Mouse (Mus musculus) embryo, embryonic 11 days (tissue): Measurements from ENCODE around the gene Ptms.

Source experiments
- DNase-seq: peaks from one replicate; pipeline ENCODE4 v3.0.0-alpha.2; 2015

Gene Ptms

DNA sequence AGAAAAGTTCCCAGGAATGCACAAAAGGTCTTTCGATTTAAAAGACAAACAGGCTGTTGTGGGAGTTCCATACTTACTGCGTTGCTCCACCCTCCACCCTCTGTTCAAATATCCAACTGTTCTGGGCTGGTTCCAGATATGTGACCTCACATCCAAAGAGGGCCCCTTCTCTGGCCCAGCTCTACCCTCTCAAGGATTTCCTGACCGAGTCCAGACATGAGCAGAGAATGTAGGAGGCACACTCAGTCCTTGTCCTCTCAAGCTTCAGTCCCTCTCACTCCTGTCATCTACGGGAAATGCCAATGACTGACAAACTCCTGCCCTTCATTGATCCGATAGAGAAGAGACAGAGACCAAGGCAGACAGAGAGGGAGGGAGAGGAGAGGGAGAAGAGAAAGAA, 6.0 kb upstream of the Ptms start:
- no peak for DNase-seq

DNA sequence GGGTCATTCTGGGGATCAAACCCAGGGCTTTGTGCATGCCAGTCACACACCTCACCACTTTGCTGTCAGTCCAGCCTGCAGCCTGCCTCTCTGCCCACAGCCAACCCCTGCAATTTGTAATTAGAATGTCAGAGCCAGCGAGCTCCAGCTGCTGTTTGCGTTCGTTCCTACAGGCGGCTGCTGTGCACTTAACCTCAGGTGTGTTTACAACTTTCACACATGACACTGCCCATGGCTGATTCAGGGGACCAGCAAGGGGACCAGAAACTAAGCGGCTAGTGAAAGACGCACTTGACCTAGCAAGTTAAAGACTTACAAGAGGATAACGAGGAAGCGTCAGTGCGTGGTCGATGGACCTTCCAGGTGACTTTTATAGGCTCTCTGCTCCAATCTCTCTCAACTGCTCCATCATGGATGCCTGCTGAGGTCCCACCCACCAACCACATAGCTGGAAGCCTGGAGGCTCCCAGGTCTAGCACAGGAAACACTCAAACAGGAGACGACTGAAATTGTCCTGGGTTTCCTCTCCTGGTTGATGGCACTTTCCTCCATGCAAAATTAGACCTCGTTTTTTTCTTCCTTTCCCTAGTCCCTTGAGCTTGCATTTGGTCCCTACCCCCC, 5.4 kb upstream of the Ptms start:
- DNase-seq = peak; percentile 7

DNA sequence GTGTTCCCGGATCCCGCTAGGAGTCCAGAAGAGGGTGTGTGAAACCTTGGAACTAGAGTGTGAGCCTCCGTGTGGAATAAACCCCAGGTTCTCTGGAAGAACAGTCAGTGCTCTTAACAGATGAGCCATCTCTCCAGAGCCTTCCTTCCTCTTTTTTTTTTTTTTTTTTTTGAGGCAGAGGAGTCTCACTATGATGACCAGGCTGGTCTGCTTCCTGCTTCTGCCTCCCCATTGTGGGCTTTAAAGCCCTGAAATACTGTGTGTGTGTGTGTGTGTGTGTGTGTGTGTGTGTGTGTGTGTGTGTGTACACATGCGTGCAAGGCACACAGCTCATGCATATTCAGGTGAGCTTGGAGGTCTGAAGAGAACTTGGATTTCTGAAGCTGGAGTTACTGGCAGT, 1.6 kb upstream of the Ptms start:
- DNase-seq = no peak

DNA sequence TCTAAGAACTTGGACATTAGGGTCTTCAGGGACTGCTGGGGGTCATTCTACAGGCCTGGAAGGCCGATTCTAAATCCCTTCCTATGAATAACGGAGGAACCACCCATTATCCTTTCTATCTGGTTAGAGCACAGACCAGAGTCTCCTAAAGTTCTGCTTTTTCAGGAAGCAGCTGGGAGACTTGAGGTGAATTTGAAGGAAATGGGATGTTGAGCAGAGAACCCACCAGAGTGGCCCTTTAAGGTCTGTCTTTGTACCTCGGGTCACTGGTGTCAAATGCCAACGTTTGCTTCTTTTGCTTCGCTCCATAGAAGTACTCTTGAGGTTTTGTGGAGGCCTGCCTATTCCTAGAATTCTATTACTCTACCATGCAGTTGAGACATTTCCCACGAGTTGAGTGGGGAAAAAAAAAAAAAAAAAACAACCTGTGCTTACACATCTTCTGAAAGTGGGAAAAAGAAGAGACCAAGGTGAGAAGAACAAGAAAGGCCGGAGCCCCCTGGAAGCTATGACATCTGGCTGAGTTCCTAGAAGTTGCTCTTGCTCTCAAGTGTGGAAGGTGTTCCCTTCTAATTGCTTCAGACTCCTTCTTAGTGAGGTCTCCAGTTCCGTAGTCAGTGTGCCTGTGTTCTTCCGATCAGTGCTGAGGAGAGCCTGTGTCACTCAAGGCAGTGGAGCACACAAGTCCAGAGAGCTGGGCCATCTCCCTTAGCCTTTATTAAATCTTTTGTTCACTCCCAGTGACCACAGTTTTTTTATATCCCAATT, 599 bp upstream of the Ptms start:
- DNase-seq = no peak

DNA sequence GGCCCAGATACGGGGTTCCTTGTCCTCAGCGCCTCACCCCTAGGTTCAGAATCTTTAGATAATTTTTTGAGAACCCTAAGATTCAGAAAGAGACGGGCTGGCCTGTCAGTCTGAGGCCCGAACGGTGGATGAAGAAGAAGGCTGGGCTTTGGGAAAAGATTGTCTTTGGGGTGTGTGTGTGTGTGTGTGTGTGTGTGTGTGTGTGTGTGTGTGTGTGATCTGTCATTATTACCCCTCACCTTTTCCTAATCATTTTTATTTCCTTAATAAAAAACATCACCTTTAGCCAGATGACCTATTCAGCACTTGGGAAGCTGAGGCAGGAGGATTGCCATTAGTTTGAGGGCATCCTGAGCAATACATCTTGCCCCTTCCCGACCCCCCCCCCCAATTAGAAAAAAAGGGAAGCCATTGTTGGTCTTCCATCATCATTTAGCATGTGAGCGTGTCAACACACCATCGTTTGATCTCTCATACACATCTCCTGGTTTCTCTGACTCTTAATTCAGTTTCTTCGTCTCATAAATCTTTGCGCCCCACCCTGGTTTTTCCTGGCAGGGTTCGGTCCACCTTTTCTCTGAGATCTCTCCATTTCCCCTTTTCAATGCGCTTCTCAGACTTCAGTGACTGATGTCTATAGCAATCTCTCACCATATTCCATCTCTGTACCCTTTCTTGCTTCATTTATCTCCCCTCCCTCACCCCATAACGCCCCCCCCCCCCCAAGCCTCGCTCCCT, 844 bp downstream of the Ptms start:
- DNase-seq = no peak

DNA sequence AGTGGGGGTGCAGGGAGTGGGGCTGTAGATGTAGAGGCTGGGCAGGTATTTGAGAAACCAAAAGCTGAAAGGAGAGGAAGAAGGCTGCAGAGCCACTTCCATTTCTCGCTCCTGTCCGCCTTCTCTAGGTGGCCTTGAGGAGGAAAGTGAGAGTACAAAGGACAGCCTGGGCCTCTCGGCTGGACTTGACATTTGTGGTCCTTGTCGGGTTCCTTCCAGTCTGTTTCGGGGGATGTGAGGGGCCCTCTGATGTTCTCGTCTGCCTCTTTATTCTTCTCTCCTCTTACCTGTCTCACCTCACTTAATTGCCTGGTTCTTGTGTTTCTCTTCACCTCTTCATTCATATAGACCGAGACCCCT, 1.6 kb downstream of the Ptms start:
- no peak for DNase-seq

DNA sequence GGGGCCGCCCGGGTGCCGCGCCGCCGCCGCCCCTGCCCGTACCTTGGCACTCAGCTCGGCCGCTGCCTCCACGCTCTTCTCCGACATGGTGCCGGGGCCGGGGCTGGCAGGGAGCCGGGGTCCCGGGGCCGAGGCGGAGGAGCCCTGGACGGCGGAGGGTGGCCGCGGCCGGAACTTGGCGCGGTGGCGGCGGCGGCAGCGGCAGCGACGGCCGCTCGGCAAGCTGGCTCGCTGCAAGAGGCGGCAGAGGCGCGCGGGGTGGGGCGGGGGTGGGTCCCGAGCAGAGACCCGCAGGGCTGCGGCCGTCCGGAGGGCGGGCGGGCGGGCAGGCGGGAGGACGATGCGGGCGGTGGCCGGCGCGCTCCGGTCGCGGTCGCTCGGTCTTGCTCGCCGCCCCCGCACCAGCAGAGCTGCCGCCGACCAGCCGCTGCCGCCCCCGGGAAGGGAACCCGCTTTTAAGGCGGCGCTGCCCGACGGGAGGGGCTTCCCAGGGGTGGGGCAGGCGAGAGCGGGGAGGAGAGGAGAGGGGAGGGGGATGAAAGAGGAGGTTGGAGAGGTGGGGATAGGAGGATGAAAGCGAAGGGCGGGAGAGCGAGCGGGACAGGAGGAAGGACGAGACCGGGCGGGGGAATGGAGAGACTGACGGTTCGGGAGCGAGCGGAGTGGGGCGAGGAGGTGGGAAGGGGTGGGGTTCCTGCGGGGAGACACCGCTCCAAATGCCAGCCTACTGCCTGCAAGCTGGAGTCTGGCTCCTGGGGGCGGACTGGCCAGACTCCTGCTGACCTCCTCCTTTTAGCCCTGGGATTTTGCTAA, 2.2 kb downstream of the Ptms start:
- peak; percentile 94 for DNase-seq

DNA sequence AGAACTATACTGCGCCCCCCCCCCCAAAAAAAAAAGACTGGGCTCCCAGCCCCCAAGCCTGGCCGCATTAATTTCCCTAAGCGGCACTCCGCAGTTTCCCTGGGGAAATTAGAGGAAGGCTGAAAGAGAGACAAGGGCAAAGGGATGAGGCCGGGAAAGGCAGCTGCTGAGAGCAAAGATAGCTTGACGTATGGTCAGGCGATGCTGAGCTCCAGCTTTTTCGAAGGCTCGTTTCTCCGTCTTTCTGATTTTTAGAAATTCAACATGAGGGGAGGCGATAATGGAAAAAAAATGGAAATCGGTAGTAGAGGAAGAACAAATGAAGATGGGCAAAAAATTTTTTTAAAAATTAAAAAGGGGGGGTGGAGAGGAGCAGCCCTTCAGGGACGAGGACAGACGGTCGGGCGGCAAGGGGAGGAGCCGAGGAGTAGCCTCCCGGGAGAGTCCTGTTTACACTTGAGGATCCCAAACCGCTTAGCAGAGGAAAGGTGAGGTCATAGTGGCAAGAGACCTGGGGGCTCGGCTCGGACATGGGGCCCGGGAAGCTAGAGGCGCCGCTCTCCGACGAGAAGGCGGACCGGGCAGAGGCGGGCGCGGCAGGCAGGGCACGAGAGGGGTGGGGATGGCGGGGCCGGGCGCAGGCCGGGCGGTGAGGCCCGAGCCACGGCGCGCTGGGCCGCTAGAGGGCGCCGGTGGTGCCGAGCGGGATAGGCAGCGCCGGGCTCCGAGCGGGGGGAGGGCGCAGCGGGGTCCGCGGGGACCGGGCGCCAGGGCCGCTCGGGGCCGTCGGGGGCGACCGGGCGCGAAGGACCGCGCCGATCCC, 3.0 kb downstream of the Ptms start:
- peak; percentile 93 for DNase-seq

DNA sequence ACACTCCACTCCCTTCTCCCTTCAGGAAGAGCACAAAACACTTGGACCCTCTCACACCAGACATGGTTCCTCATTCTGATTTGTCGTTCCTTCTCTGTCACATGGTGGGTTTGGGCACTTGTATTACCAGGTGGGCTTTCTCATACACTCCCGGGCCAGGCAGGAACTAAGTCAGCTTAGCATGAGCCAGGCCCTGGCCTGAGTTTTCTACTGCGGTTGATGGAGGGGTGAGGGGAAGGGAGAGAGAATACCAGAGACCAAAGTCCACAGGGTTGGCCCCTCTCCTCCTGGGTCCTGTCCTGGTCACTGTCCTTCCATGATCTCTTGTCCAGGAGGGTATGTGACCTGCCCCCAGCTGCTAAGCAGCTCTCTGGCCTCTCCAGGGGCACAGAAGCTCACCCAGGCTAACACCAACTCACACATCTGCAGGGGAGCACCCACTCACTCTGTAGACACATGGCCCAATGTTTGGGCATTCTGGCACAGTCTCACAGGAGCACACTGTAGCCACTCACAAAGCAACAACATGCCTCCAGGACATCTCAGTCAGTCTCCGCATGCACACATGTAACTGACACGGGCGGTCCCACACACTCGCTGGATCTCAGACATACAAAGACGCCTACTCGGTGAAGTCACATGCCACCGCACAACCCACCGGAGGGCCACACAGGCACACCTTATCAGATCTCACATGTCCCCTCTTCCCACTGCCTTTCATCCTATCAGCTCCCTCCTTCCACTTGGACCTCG, 3.8 kb downstream of the Ptms start:
- peak; percentile 54 for DNase-seq

DNA sequence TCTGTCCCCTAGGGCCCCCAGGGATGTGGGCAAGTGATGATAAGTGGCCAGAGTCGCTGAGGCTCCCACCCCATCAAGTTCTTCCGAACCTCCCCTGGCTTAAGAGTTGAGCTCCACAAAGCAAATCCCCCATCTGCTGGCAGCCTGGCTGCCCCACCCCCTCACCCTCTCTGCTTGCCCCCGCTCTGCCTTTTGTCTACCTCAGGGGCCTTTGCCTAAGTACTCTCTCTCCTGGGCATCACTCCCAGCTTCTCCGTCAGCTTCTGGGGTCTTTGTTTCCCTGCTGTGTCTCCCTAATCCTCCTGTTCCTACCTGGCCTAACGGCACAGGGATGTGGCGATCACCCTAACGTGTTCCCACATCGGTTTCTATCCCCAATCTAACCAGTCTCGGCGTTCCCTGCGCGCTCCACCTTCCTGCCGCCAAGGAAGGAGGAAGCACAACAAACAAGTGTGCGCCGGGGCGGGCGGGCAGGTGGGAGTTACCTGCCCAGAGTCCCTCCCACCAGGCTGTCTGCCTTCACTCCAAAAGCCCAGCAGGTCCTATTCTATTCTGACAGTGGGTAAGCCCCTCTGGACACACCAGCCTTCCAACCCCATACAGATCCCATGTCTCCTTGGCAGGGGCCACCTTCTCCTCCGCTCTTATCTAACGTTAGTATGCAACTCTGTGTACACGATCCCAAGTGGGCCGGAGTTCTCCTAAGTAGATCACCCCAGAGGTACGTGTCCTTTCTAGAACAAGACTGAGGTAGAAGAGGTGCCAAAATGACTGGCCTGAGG, 4.6 kb downstream of the Ptms start:
- DNase-seq = no peak

DNA sequence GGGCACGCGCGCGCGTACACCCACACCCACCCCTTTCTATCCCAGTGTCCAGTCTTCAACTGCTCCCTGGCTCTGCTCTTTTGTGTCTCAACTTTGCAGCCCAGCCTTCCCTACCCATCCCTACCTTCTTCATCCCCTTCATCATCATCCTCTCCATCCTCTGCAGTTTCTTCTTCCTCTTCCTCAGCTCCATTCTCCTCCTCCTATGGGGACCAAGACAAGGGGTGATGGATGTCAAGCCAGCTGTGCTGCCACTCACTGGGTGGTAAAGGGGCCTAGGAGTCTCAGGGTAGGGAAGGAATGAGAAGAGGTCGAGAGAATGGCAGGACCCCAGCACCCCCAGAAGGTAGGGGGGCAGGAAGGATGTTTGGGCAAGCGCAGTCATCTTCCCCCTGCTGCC, 5.4 kb downstream of the Ptms start:
- no peak for DNase-seq

DNA sequence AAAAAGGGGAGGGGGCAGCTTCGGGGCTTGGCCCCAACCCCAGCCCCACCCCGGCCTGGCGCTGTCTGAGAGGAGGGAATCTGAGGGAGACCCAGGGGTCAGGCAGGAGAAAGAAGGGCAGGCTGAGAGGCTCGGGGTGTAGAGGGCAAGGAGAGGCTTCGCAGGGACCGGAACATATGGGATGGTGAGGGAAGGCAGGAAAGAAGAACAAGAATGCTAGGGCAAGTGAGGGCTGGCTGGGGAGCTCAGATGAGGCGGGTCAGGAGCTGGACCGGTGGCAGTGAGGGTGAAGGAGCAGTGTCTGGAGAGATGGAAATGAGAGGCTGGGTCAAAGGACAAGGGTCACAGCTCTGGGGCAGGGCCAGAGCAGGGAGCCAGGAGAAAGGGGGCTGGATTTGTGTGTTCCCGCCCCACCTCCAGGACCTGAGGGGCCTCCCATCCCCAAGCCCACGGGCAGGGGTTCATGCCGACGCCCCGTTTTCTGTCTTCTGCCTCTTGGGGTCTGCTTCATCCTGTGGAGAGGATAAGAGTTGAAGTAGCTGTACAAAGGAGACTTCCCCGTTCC, 6.1 kb downstream of the Ptms start:
- no peak for DNase-seq

DNA sequence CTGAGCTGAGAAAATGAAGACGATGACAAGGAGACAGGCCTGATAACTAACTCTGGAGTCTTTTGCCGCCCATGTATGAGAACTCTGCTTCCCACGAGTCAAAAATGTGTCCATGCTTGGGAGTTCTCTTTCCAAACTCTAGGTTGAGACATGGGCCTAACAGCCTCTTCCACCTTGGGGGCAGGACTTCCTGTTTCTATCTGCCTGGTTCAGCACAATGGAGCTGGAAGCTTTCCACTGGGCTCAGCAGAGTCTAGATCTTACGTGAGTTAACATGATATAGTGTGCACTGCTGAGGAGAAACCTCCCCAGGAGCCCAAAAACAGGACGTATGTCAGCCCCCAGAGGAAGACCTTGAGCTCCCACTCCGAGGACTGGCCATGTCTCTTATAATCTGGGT, 6.7 kb downstream of the Ptms start:
- no peak for DNase-seq

DNA sequence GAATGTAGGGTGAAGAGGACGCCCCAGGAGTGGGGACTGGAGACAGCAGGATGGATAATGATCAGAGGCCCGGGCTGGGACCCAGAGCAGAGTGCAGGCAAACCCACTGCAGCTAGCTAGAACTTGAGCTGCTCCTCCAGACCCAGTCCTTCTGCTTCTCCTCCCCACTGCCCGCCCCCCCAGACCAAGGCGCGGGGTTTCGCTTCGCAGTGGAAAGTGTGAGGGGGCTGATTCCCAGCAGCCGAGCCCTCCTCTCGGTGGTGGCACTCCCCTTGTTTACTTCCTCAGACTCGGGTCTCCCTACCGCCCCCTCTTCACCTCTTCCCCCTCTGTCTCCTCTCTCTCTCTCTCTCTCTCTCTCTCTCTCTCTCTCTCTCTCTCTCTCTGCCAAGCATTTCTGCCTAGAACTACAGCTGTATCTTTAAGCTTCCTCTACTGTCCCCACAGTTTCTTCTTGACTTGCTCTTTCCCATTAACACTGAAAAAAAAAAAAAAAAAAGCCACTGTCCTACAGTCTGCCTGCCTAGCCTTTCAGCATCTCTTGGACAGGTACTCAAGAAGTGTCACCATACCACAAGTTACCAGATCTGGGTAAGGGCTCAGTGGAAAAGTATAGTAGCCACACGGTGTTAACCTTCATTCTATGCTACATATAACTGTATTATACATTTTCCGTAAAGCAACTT, 8.2 kb downstream of the Ptms start, which contains the start of gene Lag3:
Gene Lag3 (minus strand): TSS at position 173 of the 686 bp plus-strand sequence.
- no peak for DNase-seq

DNA sequence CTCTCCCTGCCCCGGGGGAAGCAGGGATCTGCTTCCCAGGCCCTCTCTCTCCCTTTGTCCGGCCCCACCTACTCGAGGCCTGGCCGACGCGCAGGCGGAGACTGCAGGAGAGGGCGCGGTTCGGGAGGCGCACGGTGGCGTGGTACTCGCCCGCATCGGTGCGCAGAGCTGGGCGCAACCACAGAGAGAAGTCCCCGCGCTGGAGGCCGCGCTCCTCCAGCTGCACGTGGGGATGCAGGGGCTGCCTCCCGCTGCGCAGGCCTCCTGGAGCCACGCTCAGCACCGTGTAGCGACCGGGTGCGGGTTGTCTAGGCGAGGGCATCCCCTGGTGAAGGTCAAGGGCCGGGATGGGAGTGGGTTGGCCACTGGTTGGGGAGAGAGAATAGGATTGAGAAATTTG, 9.9 kb downstream of the Ptms start:
- DNase-seq = peak; percentile 71

DNA sequence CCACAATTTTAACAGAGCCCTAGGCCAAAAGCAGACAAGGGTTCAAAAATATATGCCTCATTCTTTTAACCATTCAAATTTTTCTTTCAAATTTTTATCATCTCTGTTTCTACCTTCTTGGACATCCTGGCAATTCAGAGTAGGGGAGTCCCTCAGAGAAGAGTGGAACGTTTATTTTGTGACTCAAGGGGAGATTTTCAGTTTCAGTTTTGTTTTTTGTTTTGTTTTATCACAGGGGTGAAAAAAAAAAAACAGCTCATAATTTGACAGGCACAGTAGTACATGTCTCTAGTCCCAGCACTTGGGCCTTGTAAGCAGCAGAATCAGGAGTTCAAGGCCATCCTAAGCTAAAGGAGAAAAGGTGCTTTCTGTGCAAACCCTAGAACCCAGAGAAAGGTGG, 12.1 kb downstream of the Ptms start:
- DNase-seq = no peak

DNA sequence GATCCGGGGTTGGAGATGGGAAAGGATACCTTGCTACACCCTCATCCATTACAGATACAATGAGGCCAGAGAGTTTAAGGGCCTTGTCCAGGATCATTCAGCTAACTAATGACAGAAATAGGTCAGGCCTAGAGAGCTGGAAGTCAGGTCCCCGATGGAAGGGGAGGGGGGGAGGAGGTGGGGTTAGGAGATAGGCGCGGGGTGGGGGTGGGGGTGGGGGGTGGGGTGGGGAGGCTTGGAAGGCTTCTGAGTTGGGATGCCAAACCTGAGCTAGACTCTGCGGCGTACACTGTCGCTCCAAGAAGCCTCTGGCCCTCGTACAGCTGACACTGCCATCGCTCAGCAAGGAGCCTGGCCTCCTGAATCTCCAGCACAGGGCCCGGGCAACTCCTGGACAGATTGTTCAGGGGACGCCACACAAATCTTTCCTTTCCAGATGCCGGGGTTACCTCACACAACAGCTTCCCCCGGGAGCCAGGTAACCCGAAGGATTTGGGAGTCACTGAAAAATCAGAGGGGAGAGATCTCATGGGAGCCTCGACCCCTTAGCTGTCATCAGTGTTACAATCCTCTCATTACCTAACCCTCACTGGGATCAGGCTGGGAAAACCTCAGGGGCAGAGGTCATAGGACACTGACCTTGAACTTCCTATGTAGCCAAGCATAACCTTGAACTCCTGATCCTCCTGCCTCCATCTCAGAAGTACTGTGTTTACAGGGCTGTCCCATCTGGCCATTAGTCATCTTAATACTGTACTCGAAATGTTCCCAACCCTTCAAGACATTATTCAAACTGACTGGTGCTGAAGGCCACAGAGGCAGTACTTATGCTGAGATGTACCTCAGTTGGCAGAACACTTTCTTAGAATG, 14.7 kb downstream of the Ptms start:
- no peak for DNase-seq

DNA sequence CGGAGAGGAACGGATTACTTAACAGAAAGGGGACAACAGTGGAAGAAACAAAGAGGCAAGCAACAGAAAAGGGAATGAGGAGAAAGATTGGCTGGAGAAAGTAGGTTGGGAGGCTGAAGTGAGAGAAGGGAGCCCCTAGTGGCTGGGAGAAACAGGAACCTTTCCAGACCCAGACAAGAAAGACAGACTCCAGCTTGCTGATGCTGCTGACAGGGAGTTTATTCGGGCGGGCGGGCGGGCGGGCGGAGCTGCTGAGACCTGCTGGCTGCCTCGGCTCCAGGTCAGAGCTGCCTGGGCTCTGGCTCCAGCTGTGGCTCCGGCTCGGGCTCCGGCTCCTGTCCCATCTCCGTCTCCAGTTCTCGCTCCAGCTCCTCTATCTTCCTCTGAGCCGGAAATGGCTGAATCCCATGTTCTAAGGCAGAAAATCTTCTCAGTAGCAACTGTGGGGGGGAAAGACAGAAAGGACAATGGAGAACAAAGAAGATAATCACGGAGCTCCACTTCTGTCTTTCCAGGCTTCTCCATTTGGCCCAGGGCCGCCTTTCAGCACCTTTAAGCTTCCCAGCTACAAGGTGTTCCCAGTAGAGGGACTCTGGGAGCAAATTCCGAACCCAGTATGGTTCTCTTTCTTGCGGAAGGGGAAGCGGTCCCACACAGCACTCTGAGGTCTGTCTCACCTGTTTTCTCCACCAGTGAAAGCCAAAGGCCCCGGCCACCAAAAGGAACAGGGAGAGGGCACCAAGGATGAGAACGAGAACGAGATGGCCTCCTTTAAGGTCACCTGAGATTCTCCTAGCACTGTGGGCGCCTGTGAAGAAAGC, 15.5 kb downstream of the Ptms start:
- peak; percentile 88 for DNase-seq
